Mouse (Mus musculus) WW6 (cell line): ENCODE data around the gene Lamtor5.

ENCODE experiments used
- DNase-seq: peaks from one replicate; pipeline ENCODE4 v3.0.0-alpha.2; 2013; ENCODE audit warnings: low read depth, low spot score

Lamtor5 gene

DNA sequence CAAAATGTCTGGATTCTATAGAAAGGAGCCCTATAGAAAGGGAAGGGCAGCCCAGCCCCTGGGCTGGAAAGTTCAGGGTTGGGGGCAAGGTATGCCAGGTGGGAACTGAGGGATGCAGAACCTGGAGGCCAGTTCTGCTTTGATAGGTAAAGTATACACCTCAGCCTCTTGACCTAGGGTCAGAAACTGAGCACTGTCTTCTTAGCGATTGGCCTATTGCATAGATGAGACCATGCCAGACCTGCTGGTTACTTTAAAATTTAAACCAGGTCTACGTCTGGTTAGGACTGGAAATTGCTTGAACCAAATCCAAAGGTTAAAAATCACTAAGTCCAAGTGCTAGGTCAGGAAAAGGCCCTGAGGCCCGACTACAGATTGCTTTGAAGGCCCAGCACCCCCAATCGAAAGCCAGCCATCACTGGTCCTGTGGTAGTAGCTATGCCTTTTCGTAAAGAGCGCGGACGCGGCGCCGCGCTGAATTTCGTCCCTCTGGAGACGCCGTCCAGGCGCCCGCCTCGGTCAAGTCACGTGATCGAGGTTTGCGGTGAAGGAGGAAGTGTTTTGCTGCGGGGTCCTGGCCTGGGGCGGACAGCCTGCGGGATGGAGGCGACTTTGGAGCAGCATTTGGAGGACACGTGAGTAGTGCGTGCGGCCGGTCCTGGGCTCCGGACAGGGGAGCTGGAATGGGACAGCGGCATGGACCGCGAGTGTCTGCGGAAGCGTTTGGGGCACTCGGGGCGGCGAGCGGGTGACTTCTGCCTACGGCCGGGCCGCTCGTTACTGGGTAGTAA, at the start of gene Lamtor5:
Lamtor5 (plus strand) TSS at position 380 of the 791 bp plus-strand sequence.
- peak; percentile 76 for DNase-seq

DNA sequence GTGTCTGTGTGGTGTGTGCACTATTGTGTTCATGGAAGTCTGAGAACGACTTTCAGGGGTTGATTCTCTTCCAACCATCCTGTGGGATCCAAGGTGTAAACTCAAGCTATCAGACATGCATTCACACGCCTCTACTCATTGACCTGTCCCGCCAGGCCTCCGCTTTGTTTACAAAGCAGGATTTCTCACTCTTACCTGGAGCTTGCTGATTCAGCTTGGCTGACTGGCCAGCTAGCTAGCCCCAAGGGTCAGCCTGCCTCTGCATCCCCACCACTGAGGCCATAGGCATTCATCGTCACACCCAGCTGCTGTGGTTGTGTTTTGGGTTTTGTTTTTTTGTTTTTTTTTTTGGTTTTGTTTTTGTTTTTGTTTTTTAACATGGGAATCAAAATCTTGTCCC, 49.4 kb upstream of the Lamtor5 start:
- DNase-seq = no peak

DNA sequence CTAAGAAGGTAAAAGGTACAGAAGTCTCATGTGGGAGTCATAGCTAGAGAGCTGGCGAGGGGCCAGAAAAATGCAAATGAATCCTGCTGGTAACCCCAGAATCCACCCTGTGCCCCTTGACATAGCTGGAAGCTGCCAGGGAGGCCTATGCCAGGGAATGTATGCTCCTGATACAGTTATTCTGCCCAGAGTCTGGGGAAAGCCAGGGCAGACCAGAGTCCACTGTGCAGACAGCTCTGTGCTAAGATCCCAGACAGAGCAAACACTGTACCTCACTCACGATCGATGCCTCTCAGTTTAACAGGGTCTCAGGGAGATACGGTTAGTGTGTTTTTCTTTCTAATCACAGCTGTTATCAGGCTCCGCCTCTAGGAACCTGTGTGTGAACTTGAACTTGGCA, 48.8 kb upstream of the Lamtor5 start:
- no peak for DNase-seq

DNA sequence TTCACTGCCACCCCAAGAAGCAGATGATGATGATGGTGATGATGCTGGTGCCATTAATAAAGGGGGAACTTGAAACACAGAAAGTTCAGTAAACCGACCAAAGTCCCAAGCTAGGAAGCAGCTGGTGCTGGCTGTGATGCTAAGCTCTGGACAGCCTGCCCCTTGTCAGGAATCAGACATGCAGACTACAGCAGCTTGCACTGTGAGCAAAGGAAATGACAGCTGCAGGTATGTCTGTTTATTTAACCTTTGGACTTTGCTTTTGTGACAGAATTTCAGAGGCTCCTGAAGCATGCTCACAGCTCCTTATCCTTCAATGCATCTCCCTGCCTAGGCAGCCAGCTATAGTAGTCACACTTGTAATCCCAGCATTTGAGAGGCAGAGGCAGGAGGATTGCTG, 48.1 kb upstream of the Lamtor5 start, which contains the start of gene A630076J17Rik:
A630076J17Rik (plus strand) TSS at position 88 of the 400 bp plus-strand sequence.
- DNase-seq = no peak

DNA sequence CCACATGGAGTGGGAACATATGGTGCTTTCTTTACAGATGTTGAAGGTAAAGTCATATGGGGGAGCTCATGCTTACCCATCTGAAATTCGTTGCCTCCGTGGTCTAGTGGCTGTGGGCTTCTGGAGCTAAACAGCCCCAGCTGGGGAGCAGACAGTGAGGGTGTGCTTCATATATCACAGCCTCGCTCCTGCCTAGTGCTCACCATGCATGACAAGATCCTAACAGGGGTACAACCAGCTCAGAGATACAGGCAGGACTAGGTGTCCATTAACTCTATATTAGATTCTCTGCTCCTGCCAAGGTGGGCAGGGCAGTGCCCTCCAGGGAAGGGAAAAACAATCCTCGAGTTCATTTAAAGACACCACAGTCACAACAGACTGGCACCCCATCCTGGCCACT, 47.5 kb upstream of the Lamtor5 start:
- no peak for DNase-seq

DNA sequence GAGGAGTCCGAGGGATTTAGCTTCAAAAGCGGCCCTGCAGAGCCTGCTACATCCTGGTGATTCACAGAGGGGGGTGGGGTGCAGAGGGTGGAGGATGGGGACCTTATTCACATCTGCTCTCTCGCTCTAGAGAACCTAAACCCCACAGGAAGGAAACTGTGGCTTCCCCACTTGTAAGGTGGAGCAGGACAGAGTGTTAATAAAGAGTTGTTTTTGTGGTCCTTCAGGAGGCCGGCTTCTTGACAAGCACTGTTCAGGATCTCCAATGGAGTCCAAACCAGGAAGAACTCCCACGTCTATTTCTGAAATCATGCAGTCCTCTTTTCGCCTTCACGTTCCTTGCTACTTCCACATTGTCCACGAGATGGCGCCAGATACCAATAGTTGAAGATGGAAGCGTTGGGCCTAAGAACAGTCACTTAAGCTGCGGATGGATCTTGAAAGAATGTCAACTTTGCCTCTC, 45.3 kb upstream of the Lamtor5 start:
- peak; percentile 48 for DNase-seq

DNA sequence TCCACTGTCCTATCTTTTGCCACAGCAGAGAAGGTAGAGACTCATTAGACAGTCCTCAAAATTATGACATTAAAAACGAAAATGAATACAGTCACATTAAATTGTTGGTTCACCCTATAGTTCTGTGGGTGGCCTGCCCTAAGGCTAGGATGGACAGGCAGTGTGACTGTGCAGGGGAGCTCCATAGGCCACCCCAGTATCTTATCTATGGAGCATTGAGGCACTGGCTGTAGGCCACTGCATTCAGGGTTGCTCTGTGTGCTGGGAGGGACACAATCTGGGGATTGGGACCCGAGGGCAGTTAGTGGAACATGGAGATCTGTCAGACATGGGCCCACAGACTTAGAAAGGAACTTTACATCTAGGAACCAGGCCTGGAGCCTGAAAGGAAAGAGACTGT, 44.7 kb upstream of the Lamtor5 start:
- DNase-seq = no peak

DNA sequence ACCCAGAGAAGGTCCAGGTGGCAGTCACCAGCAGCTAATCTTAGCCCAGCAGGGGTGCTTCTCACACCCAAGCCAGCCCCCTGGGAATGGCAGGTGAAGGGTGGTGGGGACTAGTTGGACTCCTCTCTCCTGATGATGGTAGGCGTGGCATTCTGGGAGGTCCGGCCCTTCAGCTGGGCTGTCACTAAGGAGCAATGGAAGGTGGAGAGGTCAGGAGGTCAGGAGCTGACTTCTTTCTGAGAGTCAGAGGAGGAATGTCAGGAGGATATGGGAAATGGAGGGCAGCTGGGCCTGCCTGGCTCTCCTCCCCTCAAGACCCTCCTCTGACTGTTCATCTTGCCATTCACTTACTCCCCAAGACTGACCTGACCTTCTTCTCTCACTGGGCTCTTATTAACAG, 40.6 kb upstream of the Lamtor5 start:
- no peak for DNase-seq

DNA sequence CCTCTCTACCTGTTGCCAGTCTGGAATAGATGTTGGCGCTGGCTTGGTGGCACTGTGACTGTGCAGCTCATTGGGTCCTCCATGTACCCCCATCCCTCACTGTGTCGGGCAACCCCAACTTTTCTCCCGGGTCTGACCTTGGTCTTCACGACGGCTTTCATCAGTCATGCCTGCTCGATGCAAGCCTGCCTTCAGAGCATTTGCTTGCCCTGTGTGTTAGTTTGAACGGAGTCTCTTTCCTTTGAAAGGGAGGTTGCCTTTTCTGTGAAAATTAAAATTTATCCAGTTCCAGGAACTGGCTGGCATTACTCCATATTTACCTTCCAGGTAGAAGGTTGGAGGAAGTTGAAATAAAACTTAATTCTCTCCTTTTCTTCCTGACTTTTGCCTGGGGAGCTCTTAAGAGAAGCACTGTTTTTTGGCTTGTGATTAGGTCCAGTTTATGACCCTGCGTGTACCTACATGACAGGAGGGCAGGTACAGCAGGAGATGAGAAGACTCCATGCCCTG, 40.1 kb upstream of the Lamtor5 start:
- DNase-seq = no peak

DNA sequence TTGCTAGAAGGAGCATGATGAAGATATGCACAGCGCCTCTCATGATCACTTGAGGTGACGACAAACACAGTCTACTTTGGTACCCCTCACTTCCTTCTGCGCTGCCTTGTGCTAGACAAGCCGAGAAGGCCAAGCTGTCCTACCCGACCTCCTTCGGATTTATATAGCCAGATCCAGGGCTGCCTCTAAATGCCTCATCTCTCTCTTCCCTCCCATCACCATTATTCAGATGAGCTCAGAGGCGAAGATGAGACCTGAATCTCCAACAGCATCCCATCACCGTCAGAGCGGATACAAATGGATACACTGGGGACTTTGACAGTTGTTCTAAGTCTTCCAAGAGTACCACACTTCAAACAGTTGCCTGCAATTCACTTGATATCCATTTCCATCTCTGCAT, 39.1 kb upstream of the Lamtor5 start, which contains the start of gene Prok1:
Prok1 (minus strand) TSS at position 101 of the 400 bp plus-strand sequence.
- no peak for DNase-seq

DNA sequence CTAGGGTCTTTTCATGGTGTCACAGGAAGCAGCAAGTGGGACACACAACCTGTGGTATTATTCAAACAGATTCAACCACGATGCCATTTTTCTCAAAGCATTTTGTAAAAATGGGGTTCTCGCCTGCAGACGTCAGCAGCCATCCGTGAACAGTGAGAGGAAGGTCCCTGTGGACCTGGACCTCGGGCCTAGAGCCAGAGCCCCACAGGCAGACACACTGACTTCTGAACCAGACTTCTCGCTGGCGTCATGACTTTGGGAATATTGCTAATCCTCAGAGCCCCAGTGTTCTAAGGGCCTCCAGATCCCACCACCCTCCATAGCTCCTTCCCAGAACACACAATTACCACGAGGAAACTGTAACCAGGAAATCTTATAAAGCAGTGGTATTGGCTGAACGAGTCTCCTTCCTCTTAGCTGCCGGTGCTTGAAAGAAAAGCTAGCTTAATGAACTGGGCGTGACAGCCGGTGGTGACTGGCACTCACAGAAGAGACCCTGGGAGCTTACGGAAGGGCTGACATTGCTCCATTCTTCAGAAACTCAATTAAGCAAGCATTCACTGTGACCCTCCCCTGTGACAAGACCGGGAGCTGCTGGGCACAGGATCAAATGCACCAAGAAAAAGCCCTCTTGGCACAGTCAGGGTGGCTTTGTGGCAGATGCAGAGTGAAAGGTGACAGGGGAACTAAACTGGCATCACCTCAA, 37.1 kb upstream of the Lamtor5 start:
- DNase-seq = no peak

DNA sequence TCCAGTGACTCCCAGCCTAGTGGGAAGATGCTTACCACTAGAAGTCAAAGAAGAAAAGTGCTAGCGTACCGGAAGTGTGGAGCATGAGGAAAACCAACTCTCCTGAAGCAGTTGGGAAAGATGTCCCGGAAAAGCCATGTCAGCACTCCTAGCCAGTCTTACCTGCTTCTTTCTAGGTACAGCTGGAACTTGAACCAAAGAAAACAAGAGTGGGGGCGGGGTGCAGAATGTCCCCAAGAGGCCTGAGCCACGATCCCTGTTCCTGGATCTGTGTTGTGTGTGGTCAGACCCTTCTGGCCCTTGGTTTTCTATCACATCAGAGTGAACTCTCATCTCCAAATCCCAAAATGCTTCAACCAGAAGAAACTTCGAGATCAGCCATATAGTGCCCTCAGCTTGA, 31.8 kb upstream of the Lamtor5 start:
- DNase-seq = no peak

DNA sequence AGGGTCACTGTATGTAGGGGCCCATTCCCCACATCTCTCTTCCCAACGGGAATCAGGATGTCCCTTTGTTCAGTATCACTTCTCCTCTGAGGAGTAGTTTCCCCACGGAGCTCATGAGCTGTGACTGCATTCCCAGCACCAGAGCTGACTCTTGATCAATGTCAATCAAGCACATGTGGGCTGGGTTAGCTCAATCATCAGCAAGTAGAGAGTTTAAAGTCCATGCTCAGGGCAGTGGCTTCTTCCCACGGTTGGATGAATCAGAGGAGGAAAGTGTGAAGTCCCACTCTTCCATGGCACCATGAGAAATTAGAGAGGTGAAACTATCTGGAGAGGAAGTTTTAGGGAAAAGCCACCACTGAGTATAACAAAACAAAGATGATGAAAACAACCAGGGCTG, 29.6 kb upstream of the Lamtor5 start:
- no peak for DNase-seq

DNA sequence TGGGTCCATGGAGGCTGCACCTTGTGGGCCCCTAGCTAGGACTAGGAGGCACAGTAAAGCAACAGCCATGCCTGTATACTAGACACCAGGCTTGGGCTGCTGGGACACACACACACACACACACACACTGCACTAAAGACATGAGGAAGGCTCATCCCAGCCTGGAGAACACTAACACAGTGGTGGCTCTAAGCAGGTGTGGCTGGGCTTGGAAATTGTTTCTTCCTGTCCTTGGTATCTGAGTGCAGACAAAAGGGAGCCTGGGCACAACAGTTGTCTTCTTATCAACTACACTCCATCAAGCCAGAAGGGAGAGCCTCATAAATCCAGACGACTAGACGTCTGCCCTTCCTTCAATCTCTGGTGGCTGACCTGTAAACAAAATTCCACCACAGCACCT, 28.3 kb upstream of the Lamtor5 start:
- DNase-seq = no peak

DNA sequence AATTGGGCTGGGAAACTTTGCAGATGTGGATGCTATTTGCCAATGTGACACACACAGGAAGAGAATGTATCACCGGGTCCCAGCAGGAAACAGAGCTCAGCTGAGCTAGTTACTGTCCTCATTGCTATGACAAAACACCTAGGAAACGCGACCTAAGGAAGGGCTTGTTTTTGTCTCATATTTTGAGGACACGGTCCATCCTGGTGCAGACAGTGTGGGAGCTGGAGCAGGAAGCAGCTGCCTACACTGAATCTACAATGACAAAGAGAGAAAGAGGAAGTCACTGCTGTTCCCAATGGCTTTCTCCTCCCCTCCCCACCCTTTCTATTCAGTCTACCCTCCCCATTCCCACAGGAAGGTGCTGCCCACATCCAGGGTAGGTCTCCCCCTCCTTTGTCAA, 26.6 kb upstream of the Lamtor5 start:
- no peak for DNase-seq

DNA sequence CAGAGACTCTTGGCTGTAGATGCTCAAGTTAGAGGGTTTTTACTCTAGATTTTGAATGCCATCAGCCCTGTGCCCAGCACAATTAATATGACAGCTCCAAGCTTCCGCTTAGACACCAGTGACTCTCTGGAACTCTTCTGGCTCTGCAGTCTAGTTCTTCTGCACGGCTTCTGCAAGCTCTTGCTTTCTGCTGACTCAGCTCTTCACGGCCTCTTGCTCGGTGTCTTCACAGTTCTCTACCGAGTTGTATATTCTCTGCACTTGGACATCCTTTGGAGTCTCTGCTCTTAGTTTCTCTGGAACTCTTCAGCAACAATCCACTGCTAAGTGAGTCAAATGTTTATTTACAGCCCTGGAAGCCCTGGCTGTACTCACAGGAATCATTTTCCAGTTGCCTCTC, 24.7 kb upstream of the Lamtor5 start:
- DNase-seq = no peak

DNA sequence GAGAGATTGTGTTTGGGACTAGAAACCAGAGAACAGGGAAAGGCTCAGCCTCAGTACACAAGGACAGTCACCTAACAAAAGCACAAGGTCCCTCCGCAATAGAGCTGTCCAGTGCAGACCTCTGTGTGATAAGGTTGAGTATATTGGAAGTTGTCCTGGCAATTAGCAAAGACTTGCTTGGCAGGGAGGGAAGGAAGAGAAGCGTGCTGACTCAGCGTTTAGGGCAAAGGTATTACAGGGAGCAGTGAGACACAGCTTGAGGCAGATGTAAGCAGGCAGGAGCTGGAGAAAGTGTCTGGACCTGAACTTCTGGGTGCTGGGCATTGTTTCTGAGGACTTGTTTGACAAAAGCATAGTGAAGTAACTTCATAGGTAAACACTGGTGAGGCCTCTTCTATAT, 22.7 kb upstream of the Lamtor5 start:
- no peak for DNase-seq

DNA sequence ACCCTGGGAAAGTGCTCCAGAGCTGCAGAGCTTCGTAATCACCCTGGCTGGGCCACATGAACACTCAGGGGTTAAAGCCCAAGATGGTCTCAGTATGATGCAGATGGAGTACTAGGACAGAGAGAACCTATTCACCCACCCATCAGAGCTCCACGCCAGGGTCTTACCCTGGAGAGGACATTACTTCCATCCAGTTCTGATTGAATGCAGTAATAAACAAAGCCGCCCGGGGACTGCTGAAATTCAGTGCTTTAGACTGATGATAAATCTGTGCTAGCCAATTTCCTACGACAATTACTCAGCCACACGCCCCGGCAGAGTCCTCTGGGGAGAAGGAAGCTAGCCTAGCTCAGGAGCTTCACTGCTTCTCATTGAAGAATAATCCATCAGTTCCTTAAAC, 21.9 kb upstream of the Lamtor5 start:
- no peak for DNase-seq

DNA sequence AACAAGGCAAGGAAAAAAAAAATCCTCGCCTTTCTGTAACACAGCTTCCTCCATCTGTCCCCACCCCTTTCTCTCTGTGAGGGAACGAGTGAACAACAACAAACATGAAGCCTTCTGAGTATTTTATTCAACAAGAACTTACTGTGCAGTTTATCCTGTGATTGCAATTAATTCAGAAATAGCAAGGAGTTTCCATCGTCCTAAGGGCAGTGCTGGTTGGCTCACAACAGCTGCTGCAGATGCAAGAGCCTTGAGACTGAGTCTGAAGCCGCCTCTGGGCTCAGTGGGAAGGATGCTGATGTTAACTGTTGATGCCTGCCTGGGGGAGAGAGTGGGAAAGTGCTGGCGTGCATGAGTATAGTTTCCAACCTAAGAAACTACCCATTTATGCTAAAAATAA, 20.7 kb upstream of the Lamtor5 start:
- DNase-seq = no peak

DNA sequence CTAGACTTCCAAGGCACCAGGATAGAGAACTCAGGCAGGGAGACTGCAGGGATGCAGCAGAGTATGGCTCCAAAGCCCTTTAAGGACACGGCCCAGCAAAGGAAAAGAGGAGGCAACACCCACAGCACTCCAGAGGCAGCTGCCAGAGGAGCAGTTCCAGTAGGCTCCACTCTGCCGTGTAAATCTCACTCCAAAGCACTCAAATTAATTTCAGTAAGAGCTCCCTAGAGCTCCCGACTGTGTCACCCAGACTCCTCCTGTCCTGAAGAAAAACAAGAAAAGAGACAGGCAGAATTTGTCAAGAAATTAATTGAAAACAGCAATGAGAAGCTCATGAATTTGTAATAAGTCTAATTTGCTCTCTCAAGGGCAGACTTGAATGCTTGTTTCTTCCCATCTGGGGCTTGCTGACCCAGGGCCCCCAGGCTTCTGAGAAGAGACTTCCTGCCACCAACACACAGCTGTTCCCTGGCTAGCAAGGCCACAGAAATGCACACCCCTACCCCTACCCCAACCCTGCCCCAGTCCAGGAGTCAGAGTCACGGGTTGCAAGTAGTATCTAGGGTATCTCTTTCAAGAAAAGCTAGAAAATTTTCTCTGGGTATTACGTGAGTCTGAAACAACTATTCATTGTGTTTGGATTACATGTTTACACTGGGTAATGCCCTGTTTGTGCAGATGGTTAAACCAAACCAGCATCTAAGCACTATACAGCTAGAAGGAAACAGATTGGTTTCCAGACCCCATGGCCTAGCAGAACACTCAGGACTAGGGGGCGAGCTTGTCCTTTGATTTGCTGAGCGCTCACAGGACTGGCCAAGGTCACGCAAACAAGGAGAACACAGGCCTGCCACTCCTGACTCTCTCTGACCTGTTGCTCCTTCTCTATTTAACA, 17.5 kb upstream of the Lamtor5 start:
- no peak for DNase-seq

DNA sequence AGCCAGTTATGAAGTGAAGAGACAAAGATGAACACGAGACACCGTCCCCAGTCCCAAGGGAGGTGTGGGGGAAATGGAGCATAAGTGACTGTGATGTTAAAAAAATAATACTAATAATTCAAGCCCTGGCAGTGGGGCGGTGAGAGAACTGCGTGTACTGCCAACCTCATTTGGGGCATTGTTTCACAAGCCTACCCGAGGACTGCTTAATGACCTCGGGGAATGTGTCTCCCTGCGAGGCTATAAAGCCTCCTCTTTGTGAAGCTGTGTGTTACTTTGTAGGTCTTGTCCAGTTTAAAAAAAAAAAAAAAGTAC, 16.9 kb upstream of the Lamtor5 start:
- DNase-seq = no peak

DNA sequence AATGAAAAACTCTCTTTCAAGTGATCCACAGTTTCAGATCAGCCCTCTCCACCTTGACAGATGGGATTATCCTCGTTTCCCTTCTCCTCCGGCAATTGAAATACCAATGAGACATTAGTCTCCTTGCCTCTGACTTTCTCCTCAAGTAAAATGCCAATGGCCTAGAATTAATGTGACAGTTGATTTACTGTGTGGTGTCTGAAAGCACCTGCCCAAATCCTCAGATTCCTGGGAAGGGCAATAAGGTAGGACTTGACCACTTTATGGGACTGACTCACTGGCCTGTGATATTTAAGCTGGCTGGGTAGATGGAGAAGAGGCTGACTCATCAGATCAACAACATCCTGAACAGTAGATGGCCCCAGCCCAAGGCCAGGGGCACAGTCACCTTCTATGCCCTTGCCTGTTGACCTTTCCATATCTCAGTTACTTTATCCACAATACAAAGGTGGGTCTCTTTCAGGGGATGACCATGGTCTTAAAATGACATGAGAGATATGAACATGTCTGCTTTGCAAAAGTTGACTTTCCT, 11.8 kb upstream of the Lamtor5 start:
- DNase-seq = no peak
